Mouse (Mus musculus): ENCODE results near the gene Prune2.

GRCm38 (mm10) chr19:17250801-17251200, 294.9 kb downstream of the Prune2 start:
- TF ChIP-seq CTCF (IDR thresholded peaks at IDR 0.05; ENCODE audit: control insufficient read depth, insufficient read depth, low read length) (no peak), POLR2A (IDR thresholded peaks at IDR 0.05; ENCODE audit: borderline replicate concordance, control insufficient read depth, low read depth, low read length) (no peak)

Data from bone marrow, adult 2 months (tissue).